Mouse (Mus musculus) hematopoietic stem cell, adult 5-6 weeks (primary cell): Measurements from ENCODE around the gene Nudt16l1. TPM values are rescaled to one million over a fixed set of nuclear protein-coding genes. Genes with fewer than 3 reads are reported as not detected.
A peak's percentile ranks its signal among the peaks of the same experiment; 100 is the strongest.

ENCODE experiments used
- ATAC-seq, 2 experiments: fragments of 125-278 bp in 1 of 2; replicated peaks in 1 of 2; 2 replicates each; pipeline ENCODE4 v1.8.0; 2016 to 2017; ENCODE audit warnings: inconsistent platforms in 2 of 2, mild to moderate bottlenecking in 2 of 2, moderate number of reproducible peaks in 2 of 2, low read depth in 1 of 2, moderate TSS enrichment in 1 of 2; ENCODE audit not compliant: low FRiP score in 2 of 2, poor library complexity in 2 of 2, severe bottlenecking in 2 of 2, insufficient read depth in 1 of 2, low TSS enrichment in 1 of 2
- total RNA-seq: library from RNA; stranded (forward); fragments of 172-1452, 232-1000 nt; gene quantifications from 2 replicates; pipeline ENCODE4 v1.2.3, GENCODE M21; 2017

Gene Nudt16l1
- total RNA-seq, 1 experiment from 2014 or later = 12.8 TPM

GRCm38 (mm10) chr16:4912074-4912648 is 26.4 kb upstream of the Nudt16l1 start:
- no peak for ATAC-seq

- ATAC-seq = peak; percentile 54 to 66
Measured at GRCm38 (mm10) chr16:4912907-4913782, 25.4 kb upstream of the Nudt16l1 start.

DNA sequence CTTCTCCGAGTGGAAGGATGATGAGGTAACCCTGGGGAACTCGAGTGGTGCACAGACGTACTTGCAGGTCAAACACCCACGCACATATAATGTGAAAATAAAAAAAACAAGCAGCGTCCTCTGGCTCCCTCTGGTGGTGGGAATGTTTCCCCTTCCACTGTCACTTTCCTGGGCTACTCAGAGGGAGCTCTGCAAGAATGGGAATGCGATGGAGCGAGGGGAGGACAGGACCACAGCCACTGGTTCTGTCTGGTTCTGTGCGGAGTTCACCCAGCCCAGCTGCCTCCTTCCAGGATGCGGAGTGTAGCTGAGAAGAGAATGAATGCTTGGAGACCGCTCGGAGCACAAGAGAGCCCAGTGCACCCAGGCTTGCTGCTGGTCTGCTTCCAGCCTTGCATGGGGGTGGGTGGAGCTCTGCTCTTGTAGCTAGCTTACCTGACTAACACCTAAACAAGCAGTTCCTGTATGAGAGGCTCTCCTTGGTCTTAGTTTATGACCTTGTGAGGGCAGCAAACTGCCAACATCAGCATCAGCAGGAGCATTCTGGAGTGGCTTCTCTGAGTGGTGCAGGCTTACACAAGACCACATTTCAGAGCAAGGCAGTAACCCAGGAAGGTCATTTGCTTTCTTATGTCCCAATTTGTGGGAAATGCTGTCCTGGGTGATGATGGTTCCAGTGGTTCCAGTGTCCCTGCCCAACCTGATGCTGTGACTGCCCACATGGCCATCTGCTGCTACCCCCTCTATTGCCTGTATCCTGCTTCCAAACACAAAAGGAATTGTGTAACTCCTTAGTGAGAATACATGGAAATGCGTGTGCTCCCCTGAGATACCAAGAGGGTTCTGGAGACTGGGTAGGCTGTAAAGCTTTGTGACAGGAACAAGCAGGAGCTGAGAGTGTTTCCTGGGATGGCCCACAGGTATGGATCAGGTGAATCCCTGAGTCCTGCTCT is 24.5 kb upstream of the Nudt16l1 start:
- peak; percentile 61 to 65 for ATAC-seq

GRCm38 (mm10) chr16:4915931-4916330 is 22.6 kb upstream of the Nudt16l1 start:
- ATAC-seq = no peak

- ATAC-seq = no peak
Measured at GRCm38 (mm10) chr16:4916608-4917007, 22.0 kb upstream of the Nudt16l1 start.

- ATAC-seq = peak in 1 of 2 experiments; percentile 70; a peak in 3 of 4 replicates
Measured at GRCm38 (mm10) chr16:4920556-4920955, 18.0 kb upstream of the Nudt16l1 start.

- ATAC-seq = no peak
Measured at GRCm38 (mm10) chr16:4922481-4922880, 16.1 kb upstream of the Nudt16l1 start.

- no peak for ATAC-seq
Measured at GRCm38 (mm10) chr16:4923996-4924395, 14.6 kb upstream of the Nudt16l1 start.

GRCm38 (mm10) chr16:4927967-4928366 is 10.6 kb upstream of the Nudt16l1 start:
- no peak for ATAC-seq

GRCm38 (mm10) chr16:4928474-4928873 is 10.1 kb upstream of the Nudt16l1 start:
- ATAC-seq = no peak

DNA sequence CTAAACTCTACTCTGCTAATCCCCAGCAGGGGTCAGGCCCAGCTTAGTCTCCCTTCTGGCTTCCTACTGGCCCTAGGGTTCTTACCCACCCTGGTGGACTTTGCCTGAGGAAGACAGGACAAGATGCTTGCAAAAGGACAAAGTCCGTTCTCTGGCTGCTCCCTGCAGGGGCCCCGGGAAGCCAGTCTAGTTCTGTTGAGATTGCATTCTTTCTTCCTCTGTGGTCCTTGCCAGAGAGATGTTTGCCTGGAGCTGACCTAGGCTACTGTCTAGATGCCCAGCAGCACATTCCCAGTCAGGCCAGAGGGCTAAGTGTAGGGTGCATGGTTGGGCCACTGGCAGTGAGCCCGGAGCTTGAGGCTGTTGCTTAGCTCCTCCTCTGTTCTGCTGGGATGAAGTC is 6.1 kb upstream of the Nudt16l1 start:
- ATAC-seq = no peak

- ATAC-seq = no peak
Measured at GRCm38 (mm10) chr16:4935430-4935829, 3.1 kb upstream of the Nudt16l1 start.

DNA sequence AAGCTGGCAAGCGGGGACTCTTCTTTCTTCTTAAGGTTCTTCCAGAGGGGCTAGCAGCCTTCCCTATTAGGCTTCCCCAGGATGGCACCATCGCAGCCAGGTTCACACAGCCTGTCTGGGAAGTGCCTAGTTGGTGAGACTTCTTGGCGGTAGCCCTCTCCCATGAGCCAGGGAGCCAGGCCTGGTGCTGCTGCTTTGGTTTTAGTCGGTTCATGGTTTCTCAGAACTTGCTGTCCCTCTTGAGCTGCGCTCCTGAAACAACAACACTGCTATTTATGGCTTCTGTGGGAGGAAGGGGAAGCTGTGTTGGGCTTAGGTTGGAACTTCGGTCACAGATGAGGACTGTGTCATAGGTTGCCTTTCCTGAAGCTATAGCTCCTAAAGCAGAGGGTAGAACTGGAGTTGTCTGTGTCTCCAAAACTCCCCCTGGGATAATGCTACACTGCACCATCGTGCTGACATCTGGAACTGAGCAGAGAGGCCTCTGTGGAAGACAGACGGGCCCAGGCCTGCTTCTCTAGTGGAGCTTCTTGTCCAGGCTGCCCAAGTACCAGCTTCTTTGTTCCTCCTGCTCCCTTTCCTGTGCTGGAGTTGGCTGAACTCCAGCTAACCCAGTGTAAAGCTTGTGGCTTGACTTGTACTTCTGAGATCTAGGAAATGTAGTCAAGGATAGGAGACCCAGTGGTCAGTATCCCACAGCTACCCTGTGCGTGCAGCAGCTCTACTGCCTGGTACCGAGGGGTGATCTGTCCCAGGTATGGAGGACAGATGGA is 2.4 kb upstream of the Nudt16l1 start:
- 0 out of 4 replicates have a peak, but pooled peaks of 1 of the 2 experiments have one; percentile 9 for ATAC-seq

GRCm38 (mm10) chr16:4937351-4938190 is 990 bp upstream of the Nudt16l1 start:
- ATAC-seq = no peak

DNA sequence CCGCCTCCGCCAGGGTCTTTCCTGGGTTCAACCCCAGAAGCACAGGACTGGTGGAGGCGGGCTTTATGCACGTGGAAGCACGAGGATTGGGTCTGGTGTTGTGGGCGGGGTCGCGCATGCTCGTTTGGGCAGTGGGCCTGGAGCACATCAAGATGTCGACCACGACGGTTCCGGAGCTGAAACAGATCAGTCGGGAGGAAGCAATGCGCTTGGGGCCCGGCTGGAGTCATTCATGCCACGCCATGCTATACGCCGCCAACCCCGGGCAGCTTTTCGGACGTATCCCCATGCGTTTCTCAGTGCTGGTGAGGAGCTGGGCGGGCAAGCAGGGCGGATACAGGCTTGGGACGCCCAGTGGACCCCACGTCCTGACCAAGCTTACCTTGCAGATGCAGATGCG is 428 bp downstream of the Nudt16l1 start:
- ATAC-seq = peak; percentile 84 to 90

DNA sequence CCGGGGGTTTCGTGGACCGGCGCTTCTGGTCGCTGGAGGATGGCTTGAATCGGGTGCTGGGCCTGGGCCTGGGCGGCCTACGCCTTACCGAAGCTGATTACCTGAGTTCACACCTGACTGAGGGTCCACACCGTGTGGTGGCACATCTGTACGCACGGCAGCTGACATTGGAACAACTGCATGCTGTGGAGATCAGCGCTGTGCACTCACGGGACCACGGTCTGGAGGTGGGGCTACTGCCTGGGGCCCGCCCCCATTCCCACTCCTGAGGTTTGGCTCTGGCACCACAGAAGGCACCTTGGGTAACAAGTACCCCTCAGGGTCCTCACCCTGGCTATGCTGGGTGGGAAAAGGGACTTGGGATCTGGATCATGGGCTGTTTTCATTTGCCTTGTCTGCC is 851 bp downstream of the Nudt16l1 start:
- peak in 1 of 2 experiments; percentile 19; a peak in 1 of 4 replicates for ATAC-seq
